ENCODE assay signal across 30 mouse cellular contexts in genomic region chr5:143126908-143127307, GRCm38 (mm10). TPM values are rescaled to one million over a fixed set of nuclear protein-coding genes. Genes with fewer than 3 reads are reported as not detected.
DNase-seq lines count a peak whose midpoint lies in the region; ATAC-seq and TF ChIP-seq lines count a peak whose summit lies in the region.
"Had no signal": no experiment of that assay in that cellular context is flagged by ENCODE, and none has a peak within 500 bp of the region (broad histone marks: within the 10 kb centered on the region; RNA-seq: fewer than 3 reads in every experiment).

No protein-coding gene starts in this region.

- ATAC-seq in midbrain, embryonic 11.5 days (ENCODE audit: low FRiP score) = no peak
- no peak for ATAC-seq in midbrain, embryonic 16.5 days
- ATAC-seq in liver, postnatal 0 days = no peak
- ATAC-seq: forebrain, embryonic 15.5 days; hindbrain, postnatal 0 days; inflammation-experienced regulatory T-cells, adult 6 months had no signal

- no peak for TF ChIP-seq POLR2A in ES-Bruce4 (IDR thresholded peaks at IDR 0.05; ENCODE audit: insufficient read depth, low read length)

- peak; percentile 85 for TF ChIP-seq EP300 in ES-Bruce4 (IDR thresholded peaks at IDR 0.05; ENCODE audit: insufficient read depth, low read depth, low read length)
- TF ChIP-seq EP300 in liver, postnatal 0 days (IDR thresholded peaks at IDR 0.05; ENCODE audit: low read depth) = no peak

- H3K9ac ChIP-seq in midbrain, embryonic 11.5 days (ENCODE audit: low read length) = no peak overlapping the region
- no peak overlapping the region for H3K9ac ChIP-seq in midbrain, embryonic 16.5 days (ENCODE audit: low read depth, low read length)
- H3K9ac ChIP-seq in ES-Bruce4 (ENCODE audit: low read depth, poor library complexity, severe bottlenecking) = no peak overlapping the region
- H3K9ac ChIP-seq in liver, postnatal 0 days (replicated peaks) = no peak overlapping the region
- H3K9ac ChIP-seq: embryonic facial prominence, embryonic 13.5 days; forebrain, embryonic 12.5 days; forebrain, embryonic 15.5 days; heart, embryonic 13.5 days; hindbrain, embryonic 14.5 days had no signal

- no peak overlapping the region for H3K4me2 ChIP-seq in midbrain, embryonic 11.5 days
- no peak overlapping the region for H3K4me2 ChIP-seq in midbrain, embryonic 16.5 days (ENCODE audit: low read length)
- no peak overlapping the region for H3K4me2 ChIP-seq in liver, postnatal 0 days (ENCODE audit: low read depth, low read length)
- H3K4me2 ChIP-seq: embryonic facial prominence, embryonic 13.5 days; forebrain, embryonic 12.5 days; forebrain, embryonic 15.5 days; heart, embryonic 13.5 days; hindbrain, embryonic 14.5 days had no signal

- H3K4me3 ChIP-seq in midbrain, embryonic 11.5 days (ENCODE audit: low read depth, low read length) = no peak overlapping the region
- no peak overlapping the region for H3K4me3 ChIP-seq in midbrain, embryonic 16.5 days (ENCODE audit: low read depth, low read length)
- H3K4me3 ChIP-seq in ES-Bruce4 (ENCODE audit: low read depth, low read length) = no peak overlapping the region
- no peak overlapping the region for H3K4me3 ChIP-seq in liver, postnatal 0 days (ENCODE audit: low read depth, low read length)
- H3K4me3 ChIP-seq: embryonic facial prominence, embryonic 10.5 days; embryonic facial prominence, embryonic 13.5 days; erythroblast, embryonic 14.5 days; forebrain, embryonic 12.5 days; forebrain, embryonic 15.5 days; heart, adult 2 months; heart, embryonic 10.5 days; heart, embryonic 13.5 days had no signal

- 76% methylated on average over 4 of the region's 4 CpGs for WGBS in midbrain, embryonic 11.5 days
- WGBS in midbrain, embryonic 16.5 days = 75% methylated on average over 4 of the region's 4 CpGs
- WGBS in liver, postnatal 0 days (ENCODE audit: insufficient replicate concordance) = 62% methylated on average over 4 of the region's 4 CpGs

- no peak overlapping the region for H3K27ac ChIP-seq in midbrain, embryonic 11.5 days (ENCODE audit: low read depth, low read length)
- H3K27ac ChIP-seq in midbrain, embryonic 16.5 days (ENCODE audit: low read length) = no peak overlapping the region
- H3K27ac ChIP-seq in ES-Bruce4 (ENCODE audit: insufficient read depth, low read length) = peak overlapping the region; percentile 56
- no peak overlapping the region for H3K27ac ChIP-seq in liver, postnatal 0 days (ENCODE audit: low read depth)
- H3K27ac ChIP-seq: embryonic facial prominence, embryonic 10.5 days; embryonic facial prominence, embryonic 13.5 days; forebrain, embryonic 12.5 days; forebrain, embryonic 15.5 days; heart, adult 2 months; heart, embryonic 10.5 days; heart, embryonic 13.5 days; hindbrain, embryonic 14.5 days; hindbrain, postnatal 0 days had no signal

- H3K36me3 ChIP-seq in midbrain, embryonic 11.5 days (ENCODE audit: control insufficient read depth, insufficient read depth, low read length) = no peaks in the 10 kb centered on the region
- H3K36me3 ChIP-seq in midbrain, embryonic 16.5 days (ENCODE audit: control insufficient read depth, insufficient read depth, low read length) = no peaks in the 10 kb centered on the region; the same call in 1 of the 2 replicates
- H3K36me3 ChIP-seq in ES-Bruce4 (ENCODE audit: control insufficient read depth, insufficient read depth, low read length, poor library complexity, severe bottlenecking) = no peaks in the 10 kb centered on the region
- H3K36me3 ChIP-seq in liver, postnatal 0 days (replicated peaks; ENCODE audit: insufficient read depth, low read length) = no peaks in the 10 kb centered on the region
- H3K36me3 ChIP-seq: embryonic facial prominence, embryonic 10.5 days; embryonic facial prominence, embryonic 13.5 days; forebrain, embryonic 12.5 days; forebrain, embryonic 15.5 days; heart, embryonic 10.5 days; heart, embryonic 13.5 days had no signal

- DNase-seq in midbrain, embryonic 11.5 days (ENCODE audit: low spot score, missing footprints) = peak; percentile 49
- DNase-seq in R1 (ENCODE audit: low read depth, low spot score) = peak; percentile 83
- no peak for DNase-seq in liver, postnatal 0 days
- no peak for DNase-seq in cerebellum, adult 11 months
- DNase-seq: adrenal gland, adult 2 months; adrenal gland, postnatal 14 days; cerebellum, adult 11-12 months; cerebellum, adult 8-10 months; cerebellum, postnatal 10 days; cerebellum, postnatal 36 days; embryo, embryonic 11 days; gastrocnemius, postnatal 36 days; heart, adult 2 months; heart, postnatal 14 days; heart, postnatal 4 days had no signal

- TF ChIP-seq CTCF in ES-Bruce4 (IDR thresholded peaks at IDR 0.05; ENCODE audit: low read depth, low read length) = no peak
- TF ChIP-seq CTCF in liver, postnatal 0 days (IDR thresholded peaks at IDR 0.05; ENCODE audit: low read depth) = no peak

- no peaks in the 10 kb centered on the region for H3K9me3 ChIP-seq in midbrain, embryonic 11.5 days (ENCODE audit: control insufficient read depth, low read length)
- H3K9me3 ChIP-seq in midbrain, embryonic 16.5 days (replicated peaks; ENCODE audit: control insufficient read depth, low read length, poor library complexity, severe bottlenecking) = 0 out of 2 replicates have a peak, but pooled peaks cover 8% of the 10 kb centered on the region
- peaks cover 23% of the 10 kb centered on the region for H3K9me3 ChIP-seq in ES-Bruce4 (replicated peaks; ENCODE audit: control insufficient read depth, insufficient read depth, low read length, poor library complexity, severe bottlenecking)
- H3K9me3 ChIP-seq in liver, postnatal 0 days (ENCODE audit: low read length) = no peaks in the 10 kb centered on the region
- H3K9me3 ChIP-seq: forebrain, embryonic 15.5 days had no signal

- no peaks in the 10 kb centered on the region for H3K27me3 ChIP-seq in midbrain, embryonic 11.5 days (ENCODE audit: control insufficient read depth, insufficient read depth, low read length)
- H3K27me3 ChIP-seq in midbrain, embryonic 16.5 days (ENCODE audit: control insufficient read depth, insufficient read depth, low read depth, low read length) = no peaks in the 10 kb centered on the region
- H3K27me3 ChIP-seq in ES-Bruce4 (ENCODE audit: control insufficient read depth, insufficient read depth, low read length, poor library complexity, severe bottlenecking) = no peaks in the 10 kb centered on the region
- no peaks in the 10 kb centered on the region for H3K27me3 ChIP-seq in liver, postnatal 0 days (ENCODE audit: insufficient read depth, low read length)
- H3K27me3 ChIP-seq: embryonic facial prominence, embryonic 13.5 days; forebrain, embryonic 12.5 days; forebrain, embryonic 15.5 days; heart, embryonic 13.5 days had no signal

- H3K4me1 ChIP-seq in midbrain, embryonic 11.5 days (ENCODE audit: control insufficient read depth, insufficient read depth, low read length) = peaks cover 3% of the 10 kb centered on the region; the same call in 1 of the 2 replicates
- peaks cover 9% of the 10 kb centered on the region for H3K4me1 ChIP-seq in midbrain, embryonic 16.5 days (ENCODE audit: control insufficient read depth, insufficient read depth, low read length)
- H3K4me1 ChIP-seq in ES-Bruce4 (ENCODE audit: control insufficient read depth, insufficient read depth, low read length) = peaks cover 6% of the 10 kb centered on the region
- H3K4me1 ChIP-seq in liver, postnatal 0 days (ENCODE audit: insufficient read depth) = no peaks in the 10 kb centered on the region
- H3K4me1 ChIP-seq: embryonic facial prominence, embryonic 13.5 days; heart, embryonic 10.5 days; heart, embryonic 13.5 days had no signal

RNA-seq across cellular contexts. Expression of gene Rnf216, which starts 14.1 kb away (rescaled TPM):
- 29.2 and 29.4 TPM in 2 replicates for polyA plus RNA-seq in midbrain, embryonic 11.5 days (2014; fragmentation: Nextera tagmentation; extraction: Ambion mirVana)
- 28.9 and 34.4 TPM in 2 replicates for polyA plus RNA-seq in midbrain, embryonic 16.5 days (2015; fragmentation: Nextera tagmentation; extraction: Ambion mirVana)
- polyA plus RNA-seq in ES-Bruce4 (2011; ENCODE audit: insufficient read depth, insufficient read length, low read depth, missing spikeins) = 46.9 and 51.6 TPM in 2 replicates
- 8.4 and 10.5 TPM in 2 replicates for polyA plus RNA-seq in liver, postnatal 0 days (2015; fragmentation: Nextera tagmentation; extraction: Ambion mirVana)

RNA-seq across cellular contexts. Expression of gene Olfr718-ps1, which starts 20.5 kb away (rescaled TPM):
- polyA plus RNA-seq in midbrain, embryonic 11.5 days (2014; fragmentation: Nextera tagmentation; extraction: Ambion mirVana) = not detected in 2 replicates
- not detected in 2 replicates for polyA plus RNA-seq in midbrain, embryonic 16.5 days (2015; fragmentation: Nextera tagmentation; extraction: Ambion mirVana)
- polyA plus RNA-seq in ES-Bruce4 (2011; ENCODE audit: insufficient read depth, insufficient read length, low read depth, missing spikeins) = 0.42 and 0.52 TPM in 2 replicates
- 0.11 TPM in 1 of 2 replicates, not detected in the other for polyA plus RNA-seq in liver, postnatal 0 days (2015; fragmentation: Nextera tagmentation; extraction: Ambion mirVana)
- polyA plus RNA-seq: adrenal gland, adult 2 months; cortical plate, adult 2 months; embryonic facial prominence, embryonic 10.5 days; erythroblast, embryonic 14.5 days; forebrain, embryonic 12.5 days; forebrain, embryonic 15.5 days; heart, adult 2 months; heart, embryonic 13.5 days; heart, embryonic 16.5 days; hindbrain, embryonic 11.5 days; hindbrain, postnatal 0 days had no signal

RNA-seq across cellular contexts. Expression of gene Rbak, which starts 53.7 kb away (rescaled TPM):
- polyA plus RNA-seq in midbrain, embryonic 11.5 days (2014; fragmentation: Nextera tagmentation; extraction: Ambion mirVana) = 10.8 and 11.9 TPM in 2 replicates
- polyA plus RNA-seq in midbrain, embryonic 16.5 days (2015; fragmentation: Nextera tagmentation; extraction: Ambion mirVana) = 11.6 and 12.5 TPM in 2 replicates
- polyA plus RNA-seq in ES-Bruce4 (2011; ENCODE audit: insufficient read depth, insufficient read length, low read depth, missing spikeins) = 6.5 and 7.9 TPM in 2 replicates
- polyA plus RNA-seq in liver, postnatal 0 days (2015; fragmentation: Nextera tagmentation; extraction: Ambion mirVana) = 1.5 and 1.6 TPM in 2 replicates

RNA-seq across cellular contexts. Expression of gene Spdye4b, which starts 53.9 kb away (rescaled TPM):
- polyA plus RNA-seq in midbrain, embryonic 11.5 days (2014; fragmentation: Nextera tagmentation; extraction: Ambion mirVana) = not detected in 2 replicates
- polyA plus RNA-seq in midbrain, embryonic 16.5 days (2015; fragmentation: Nextera tagmentation; extraction: Ambion mirVana) = not detected in 2 replicates
- not detected in 2 replicates for polyA plus RNA-seq in ES-Bruce4 (2011; ENCODE audit: insufficient read depth, insufficient read length, low read depth, missing spikeins)
- polyA plus RNA-seq in liver, postnatal 0 days (2015; fragmentation: Nextera tagmentation; extraction: Ambion mirVana) = not detected in 2 replicates
- polyA plus RNA-seq: adrenal gland, adult 2 months; cortical plate, adult 2 months; embryonic facial prominence, embryonic 10.5 days; embryonic facial prominence, embryonic 13.5 days; erythroblast, embryonic 14.5 days; forebrain, embryonic 12.5 days; forebrain, embryonic 15.5 days; heart, adult 2 months; heart, embryonic 10.5 days; heart, embryonic 13.5 days; heart, embryonic 16.5 days; hindbrain, embryonic 11.5 days; hindbrain, embryonic 14.5 days; hindbrain, postnatal 0 days; inflammation-experienced regulatory T-cells, adult 6 months had no signal

Comparison
In these comparisons a context has a peak if more than half of its experiments do, and no peak if none do; other contexts are left out.
1. DNase-seq: peak in midbrain, embryonic 11.5 days (single experiment) and R1 (single experiment); none in liver, postnatal 0 days (single experiment) and cerebellum, adult 11 months (single experiment).